In the genomic region with DNA sequence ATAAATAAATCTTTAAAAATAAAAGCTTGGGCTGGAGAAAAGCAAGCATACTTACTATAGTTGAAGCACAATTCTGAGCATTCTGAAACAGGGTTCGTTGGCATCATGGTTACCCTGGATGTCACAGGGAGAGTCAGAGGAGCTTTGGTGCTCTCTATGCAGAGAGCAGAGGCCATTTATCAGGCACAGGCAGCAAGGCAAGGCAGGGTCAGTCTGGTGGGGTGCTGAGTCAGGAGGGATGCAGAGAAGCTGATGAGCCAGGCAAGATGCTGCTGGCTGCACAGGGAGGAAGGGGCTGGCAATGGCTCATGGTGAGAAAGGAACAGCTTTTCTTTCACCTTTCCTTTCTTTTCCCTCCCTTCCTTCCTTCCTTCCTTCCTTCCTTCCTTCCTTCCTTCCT, we compare ENCODE assay signal across 24 mouse cellular contexts.
"Had no signal": no experiment of that assay in that cellular context is flagged by ENCODE, and none has a peak within 500 bp of the region (broad histone marks: within the 10 kb centered on the region; RNA-seq: fewer than 3 reads in every experiment).

No protein-coding gene starts in this region.

- H3K4me1 ChIP-seq: heart, embryonic 10.5 days; heart, embryonic 13.5 days; heart, embryonic 15.5 days; hindbrain, embryonic 13.5 days; hindbrain, embryonic 15.5 days; kidney, embryonic 15.5 days; limb, embryonic 13.5 days; limb, embryonic 15.5 days had no signal

- H3K36me3 ChIP-seq: heart, embryonic 10.5 days; heart, embryonic 13.5 days; heart, embryonic 15.5 days; hindbrain, embryonic 13.5 days; hindbrain, embryonic 15.5 days; kidney, embryonic 15.5 days; limb, embryonic 13.5 days; limb, embryonic 15.5 days had no signal

- H3K9me3 ChIP-seq: heart, embryonic 10.5 days; heart, embryonic 13.5 days; heart, embryonic 15.5 days; hindbrain, embryonic 13.5 days; hindbrain, embryonic 15.5 days; kidney, embryonic 15.5 days; limb, embryonic 13.5 days; limb, embryonic 15.5 days had no signal

- H3K27me3 ChIP-seq: heart, embryonic 13.5 days; hindbrain, embryonic 13.5 days; hindbrain, embryonic 15.5 days; kidney, embryonic 15.5 days; limb, embryonic 13.5 days; limb, embryonic 15.5 days had no signal

- H3K9ac ChIP-seq: heart, embryonic 13.5 days; heart, embryonic 15.5 days; hindbrain, embryonic 13.5 days; hindbrain, embryonic 15.5 days; kidney, embryonic 15.5 days; limb, embryonic 13.5 days; limb, embryonic 15.5 days; liver, embryonic 14.5 days had no signal

- H3K4me3 ChIP-seq: heart, embryonic 10.5 days; heart, embryonic 13.5 days; heart, embryonic 15.5 days; hindbrain, embryonic 13.5 days; hindbrain, embryonic 15.5 days; kidney, embryonic 15.5 days; left cerebral cortex, adult 2 months; limb, embryonic 13.5 days; limb, embryonic 15.5 days had no signal

- H3K27ac ChIP-seq: heart, embryonic 10.5 days; heart, embryonic 13.5 days; heart, embryonic 15.5 days; hindbrain, embryonic 13.5 days; hindbrain, embryonic 15.5 days; hindbrain, postnatal 0 days; kidney, embryonic 15.5 days; kidney, postnatal 0 days; left cerebral cortex, adult 2 months; limb, embryonic 13.5 days; limb, embryonic 15.5 days; liver, embryonic 14.5 days had no signal

- ATAC-seq: hindbrain, postnatal 0 days; intestine, embryonic 16.5 days had no signal

- DNase-seq: gastrocnemius, postnatal 14 days; gastrocnemius, postnatal 36 days; heart, adult 18-20 months; heart, postnatal 14 days; heart, postnatal 36 days; kidney, adult 11 months; kidney, adult 2 months; kidney, adult 9 months; kidney, postnatal 14 days; kidney, postnatal 36 days; left cerebral cortex, postnatal 4 days had no signal

- H3K4me2 ChIP-seq: heart, embryonic 13.5 days; heart, embryonic 15.5 days; hindbrain, embryonic 13.5 days; hindbrain, embryonic 15.5 days; kidney, embryonic 15.5 days; limb, embryonic 13.5 days; limb, embryonic 15.5 days had no signal
